Mouse (Mus musculus): ENCODE results near the gene Fbxo36.

DNA sequence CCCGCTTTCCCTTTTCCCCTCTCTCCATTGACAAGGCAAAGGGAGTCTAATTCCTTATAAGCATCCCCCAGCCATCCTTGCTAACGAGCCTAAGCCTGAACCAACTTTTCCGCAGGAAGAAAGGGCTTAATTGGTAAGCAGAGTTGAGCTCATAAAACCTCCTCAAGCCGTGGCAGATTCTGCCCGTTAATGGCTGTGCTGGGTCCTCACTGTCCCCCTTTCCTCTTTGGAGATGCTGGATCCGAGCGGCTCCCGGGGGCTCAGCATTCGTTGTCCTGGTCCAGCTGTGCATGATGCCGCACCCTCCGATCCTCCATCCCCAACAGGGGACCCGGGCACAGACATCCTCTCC is 94.5 kb downstream of the Fbxo36 start:
- no peak for TF ChIP-seq POLR2A (IDR thresholded peaks at IDR 0.05; ENCODE audit: insufficient read depth, low read depth, low read length)
- TF ChIP-seq CTCF (IDR thresholded peaks at IDR 0.05; ENCODE audit: insufficient read depth, low read depth, low read length) = no peak

Data from olfactory bulb, adult 2 months (tissue).